Mouse (Mus musculus) CH12.LX (cell line): ENCODE data around the gene Igfbp5. TPM values are rescaled to one million over a fixed set of nuclear protein-coding genes. Genes with fewer than 3 reads are reported as not detected.

ENCODE experiments used
- DNase-seq: peaks from one replicate; pipeline ENCODE4 v3.0.0-alpha.2; 2013; ENCODE audit errors: extremely low read depth
- H3K27ac ChIP-seq: 2 replicates; pipeline ENCODE4 v1.5.1; 2012; ENCODE audit warnings: low read depth, mild to moderate bottlenecking, control low read depth, moderate library complexity; ENCODE audit not compliant: insufficient read depth
- H3K27me3 ChIP-seq: replicated peaks from 2 replicates; pipeline ENCODE3; 2012; ENCODE audit warnings: inconsistent platforms
- H3K36me3 ChIP-seq, 2 experiments: replicated peaks in 1 of 2; 2 replicates each; pipeline versions ENCODE3 to v1.6.1; 2012; ENCODE audit warnings: inconsistent platforms in 1 of 2, low read length in 1 of 2, mild to moderate bottlenecking in 1 of 2, mixed read lengths in 1 of 2, moderate library complexity in 1 of 2; ENCODE audit not compliant: control insufficient read depth in 1 of 2, insufficient read depth in 1 of 2
- H3K4me1 ChIP-seq, 2 experiments: 2 replicates each; pipeline ENCODE4 v1.6.1; 2012; ENCODE audit warnings: inconsistent platforms in 1 of 2, moderate library complexity in 1 of 2; ENCODE audit not compliant: insufficient read depth in 2 of 2, control insufficient read depth in 1 of 2
- H3K4me2 ChIP-seq: 2 replicates; pipeline ENCODE4 v1.6.1; 2012; ENCODE audit warnings: low read depth, mild to moderate bottlenecking, control low read depth; ENCODE audit not compliant: poor library complexity, insufficient read depth, severe bottlenecking
- H3K4me3 ChIP-seq, 3 experiments: fragments of 150-350 bp in 1 of 3; sonication (generic) in 1 of 3; replicated peaks in 1 of 3; 2 replicates each; pipeline versions ENCODE3 to v1.5.1; 2011 to 2012; ENCODE audit warnings: low read depth in 2 of 3, low read length in 2 of 3, mild to moderate bottlenecking in 2 of 3, moderate library complexity in 2 of 3, control low read depth in 1 of 3, improper control_type of control experiment in 1 of 3, inconsistent platforms in 1 of 3, mixed read lengths in 1 of 3; ENCODE audit not compliant: poor library complexity in 1 of 3
- H3K79me2 ChIP-seq: replicated peaks from 2 replicates; pipeline ENCODE4 v1.6.1; 2012; ENCODE audit warnings: mild to moderate bottlenecking, moderate library complexity; ENCODE audit not compliant: control insufficient read depth, poor library complexity, insufficient read depth, severe bottlenecking; ENCODE audit errors: extremely low read depth
- H3K9ac ChIP-seq: 2 replicates; pipeline ENCODE4 v1.6.1; 2012; ENCODE audit warnings: low read depth, mild to moderate bottlenecking, control low read depth, moderate library complexity; ENCODE audit not compliant: insufficient read depth
- H3K9me3 ChIP-seq: replicated peaks from 2 replicates; pipeline ENCODE3; 2012; ENCODE audit warnings: low read length, inconsistent platforms, mixed read lengths
- CHD1 ChIP-seq: IDR thresholded peaks from 2 replicates; pipeline ENCODE4 v1.6.1; 2012; ENCODE audit warnings: low read depth, low read length, improper control_type of control experiment, inconsistent platforms
- EP300 ChIP-seq: IDR thresholded peaks from 2 replicates; pipeline ENCODE4 v1.6.1; 2011; ENCODE audit warnings: low read length, improper control_type of control experiment
- ETS1 ChIP-seq: conservative IDR thresholded peaks from 2 replicates; pipeline ENCODE4 v1.6.1; 2012; ENCODE audit warnings: low read depth, mild to moderate bottlenecking, inconsistent platforms, low read length, improper control_type of control experiment, moderate library complexity
- GABPA ChIP-seq: IDR thresholded peaks from 2 replicates; pipeline ENCODE4 v1.6.1; 2012; ENCODE audit warnings: low read depth, low read length, improper control_type of control experiment, inconsistent platforms; ENCODE audit not compliant: insufficient replicate concordance
- HCFC1 ChIP-seq: IDR thresholded peaks from 2 replicates; pipeline ENCODE4 v1.6.1; 2012; ENCODE audit warnings: low read depth, mild to moderate bottlenecking, inconsistent platforms, low read length, improper control_type of control experiment
- IRF4 ChIP-seq: IDR thresholded peaks from 2 replicates; pipeline ENCODE4 v1.6.1; 2014; ENCODE audit warnings: low read depth, mild to moderate bottlenecking, inconsistent platforms, low read length, improper control_type of control experiment
- JUND ChIP-seq: conservative IDR thresholded peaks from 2 replicates; pipeline ENCODE4 v1.6.1; 2011; ENCODE audit warnings: low read depth, low read length, improper control_type of control experiment
- MAFK ChIP-seq: IDR thresholded peaks from 2 replicates; pipeline ENCODE4 v1.6.1; 2011; ENCODE audit warnings: low read length, improper control_type of control experiment; ENCODE audit not compliant: insufficient replicate concordance
- MAX ChIP-seq: IDR thresholded peaks from 2 replicates; pipeline ENCODE4 v1.6.1; 2011; ENCODE audit warnings: low read length, improper control_type of control experiment
- MAZ ChIP-seq: IDR thresholded peaks from 2 replicates; pipeline ENCODE4 v1.6.1; 2012; ENCODE audit warnings: low read depth, mild to moderate bottlenecking, inconsistent platforms, low read length, improper control_type of control experiment, moderate library complexity
- MEF2A ChIP-seq: IDR thresholded peaks from 2 replicates; pipeline ENCODE4 v1.6.1; 2014; ENCODE audit warnings: low read depth, mild to moderate bottlenecking, inconsistent platforms, low read length, improper control_type of control experiment, borderline replicate concordance
- MXI1 ChIP-seq: IDR thresholded peaks from 2 replicates; pipeline ENCODE4 v1.6.1; 2011; ENCODE audit warnings: mild to moderate bottlenecking, low read depth, low read length, improper control_type of control experiment
- MYC ChIP-seq: IDR thresholded peaks from 2 replicates; pipeline ENCODE4 v1.6.1; 2011; ENCODE audit warnings: low read depth, mild to moderate bottlenecking, improper control_type of control experiment, low read length
- PAX5 ChIP-seq: IDR thresholded peaks from 2 replicates; pipeline ENCODE4 v1.6.1; 2012; ENCODE audit warnings: low read length, inconsistent platforms, mixed read lengths
- RCOR1 ChIP-seq: conservative IDR thresholded peaks from 2 replicates; pipeline ENCODE4 v1.6.1; 2012; ENCODE audit warnings: low read depth, mild to moderate bottlenecking, inconsistent platforms, low read length, improper control_type of control experiment
- SMC3 ChIP-seq: IDR thresholded peaks from 2 replicates; pipeline ENCODE4 v1.6.1; 2011; ENCODE audit warnings: low read depth, low read length, improper control_type of control experiment
- TCF12 ChIP-seq: IDR thresholded peaks from 2 replicates; pipeline ENCODE4 v1.6.1; 2014; ENCODE audit warnings: low read depth, mild to moderate bottlenecking, inconsistent platforms, low read length, improper control_type of control experiment
- USF1 ChIP-seq: IDR thresholded peaks from 2 replicates; pipeline ENCODE4 v1.6.1; 2014; ENCODE audit warnings: low read depth, mild to moderate bottlenecking, inconsistent platforms, low read length, improper control_type of control experiment
- dilution Hi-C: fragments of 300-500 bp; cut with MboI; formaldehyde crosslinking; loops from 2 replicates; pipeline ENCODE4 v1.14.3; 2020; ENCODE audit warnings: low sequenced_read_pairs; ENCODE audit not compliant: extremely low pct_unique_long_range_greater_than_20kb, extremely low pct_ligation_motif_present
- in situ Hi-C: fragments of 300-500 bp; cut with MboI; formaldehyde crosslinking; loops from 3 replicates; pipeline ENCODE4 v1.14.3; 2019; ENCODE audit warnings: low sequenced_read_pairs, low pct_ligation_motif_present, low pct_unique_long_range_greater_than_20kb, mixed read lengths
- polyA plus RNA-seq: library from polyadenylated mRNA; unstranded; fragments of >175 nt; gene quantifications from 2 replicates; pipeline ENCODE4 v1.2.1, GENCODE M21; 2012; ENCODE audit warnings: low read depth; ENCODE audit not compliant: insufficient read length
- total RNA-seq, 2 experiments: library from RNA; depleted of rRNA; stranded (reverse); fragments of 300-350 nt in 1 of 2; fragments of >200 nt in 1 of 2; gene quantifications; 2 replicates each; pipeline ENCODE4 v1.2.3; 2012 to 2014

Igfbp5 gene
- total and polyA plus RNA-seq, 3 experiments: 0.08 to 0.09 TPM; not detected in 1

GRCm38 (mm10) chr1:72857142-72857541, 17.5 kb downstream of the Igfbp5 start:
- Histone ChIP-seq H3K27ac (no peak overlapping the region), H3K79me2 (no peaks in the 10 kb centered on the region), H3K4me3 (no peak overlapping the region), H3K9me3 (peaks cover 3% of the 10 kb centered on the region), H3K36me3 (peaks cover 10 to 15% of the 10 kb centered on the region in 2 experiments), H3K9ac (no peak overlapping the region), H3K27me3 (peaks cover 27% of the 10 kb centered on the region), H3K4me2 (no peak overlapping the region), H3K4me1 (peaks cover 4 to 16% of the 10 kb centered on the region in 2 experiments; a peak in 3 of 4 replicates)
- no peak for TF ChIP-seq MAFK
- TF ChIP-seq IRF4: no peak
- TF ChIP-seq USF1: no peak
- TF ChIP-seq MAX: no peak
- no peak for TF ChIP-seq MAZ
- no peak for TF ChIP-seq MYC
- dilution Hi-C loops: no loop called here
- DNase-seq: no peak
- in situ Hi-C loops: loop anchor here (25.0 kb wide), 1 partner anchor 270 kb away; the partner anchor contains the start of gene Smarcal1

- Histone ChIP-seq H3K79me2 (no peaks in the 10 kb centered on the region), H3K27me3 (peaks cover 20% of the 10 kb centered on the region), H3K9me3 (peaks cover 3% of the 10 kb centered on the region), H3K27ac (no peak overlapping the region), H3K9ac (no peak overlapping the region), H3K36me3 (peaks cover 17 to 22% of the 10 kb centered on the region in 2 experiments), H3K4me2 (no peak overlapping the region), H3K4me1 (peaks cover 4 to 16% of the 10 kb centered on the region in 2 experiments; a peak in 3 of 4 replicates), H3K4me3 (no peak overlapping the region)
- dilution Hi-C loops: no loop called here
- in situ Hi-C loops: loop anchor here (25.0 kb wide), 1 partner anchor 269 kb away; the partner anchor contains the start of gene Smarcal1
- TF ChIP-seq RCOR1: no peak
- no peak for TF ChIP-seq SMC3
- no peak for TF ChIP-seq MAFK
- TF ChIP-seq HCFC1: no peak
- TF ChIP-seq MAX: no peak
- TF ChIP-seq GABPA: no peak
- TF ChIP-seq, all 38 proteins: peak for 0
- no peak for DNase-seq
Measured at GRCm38 (mm10) chr1:72856209-72856909, 18.3 kb downstream of the Igfbp5 start.

GRCm38 (mm10) chr1:72855729-72856128, 19.0 kb downstream of the Igfbp5 start:
- dilution Hi-C loops: no loop called here
- no peaks in the 10 kb centered on the region for H3K79me2 ChIP-seq
- in situ Hi-C loops: loop anchor here (25.0 kb wide), 1 partner anchor 268 kb away; the partner anchor contains the start of gene Smarcal1

More at GRCm38 (mm10) chr1:72855729-72856128, 19.0 kb downstream of the Igfbp5 start:
- Histone ChIP-seq H3K4me3 (no peak overlapping the region), H3K9me3 (peaks cover 3% of the 10 kb centered on the region), H3K4me2 (no peak overlapping the region), H3K27me3 (peaks cover 15% of the 10 kb centered on the region), H3K27ac (no peak overlapping the region), H3K36me3 (peaks cover 23 to 29% of the 10 kb centered on the region in 2 experiments), H3K9ac (no peak overlapping the region)
- no peak for DNase-seq
- TF ChIP-seq MEF2A (no peak), RCOR1 (no peak), CHD1 (no peak), PAX5 (no peak), MXI1 (no peak), ETS1 (no peak), TCF12 (no peak), EP300 (no peak), JUND (no peak)
- TF ChIP-seq, all 38 proteins: peak for 0
- peaks cover 4 to 16% of the 10 kb centered on the region in 2 experiments; a peak in 3 of 4 replicates for H3K4me1 ChIP-seq
